ENCODE assay signal across 24 mouse cellular contexts in genomic region chr16:90303988-90304299, GRCm38 (mm10). TPM values are rescaled to one million over a fixed set of nuclear protein-coding genes. Genes with fewer than 3 reads are reported as not detected.
DNase-seq lines count a peak whose midpoint lies in the region; ATAC-seq and TF ChIP-seq lines count a peak whose summit lies in the region.
"Had no signal": no experiment of that assay in that cellular context is flagged by ENCODE, and none has a peak within 500 bp of the region (broad histone marks: within the 10 kb centered on the region; RNA-seq: fewer than 3 reads in every experiment).

No protein-coding gene starts in this region.

- H3K4me2 ChIP-seq in embryonic facial prominence, embryonic 14.5 days (ENCODE audit: low read depth, low read length): no peak overlapping the region
- H3K4me2 ChIP-seq in heart, embryonic 14.5 days (ENCODE audit: low read length): no peak overlapping the region
- no peak overlapping the region for H3K4me2 ChIP-seq in heart, embryonic 12.5 days
- H3K4me2 ChIP-seq in heart, postnatal 0 days (ENCODE audit: low read depth, low read length): no peak overlapping the region
- no peak overlapping the region for H3K4me2 ChIP-seq in limb, embryonic 15.5 days
- H3K4me2 ChIP-seq: embryonic facial prominence, embryonic 15.5 days; hindbrain, embryonic 12.5 days; hindbrain, embryonic 15.5 days had no signal

- TF ChIP-seq EP300 in heart, postnatal 0 days (IDR thresholded peaks at IDR 0.05; ENCODE audit: low read depth): peak; percentile 76

- 0 out of 2 replicates have a peak, but pooled peaks cover 5% of the 10 kb centered on the region for H3K27me3 ChIP-seq in embryonic facial prominence, embryonic 14.5 days (replicated peaks; ENCODE audit: control insufficient read depth, insufficient read depth, low read length)
- peaks cover 1% of the 10 kb centered on the region; the same call in 1 of the 2 replicates for H3K27me3 ChIP-seq in embryonic facial prominence, embryonic 10.5 days (replicated peaks; ENCODE audit: low read depth, poor library complexity, severe bottlenecking)
- no peaks in the 10 kb centered on the region; the same call in 1 of the 2 replicates for H3K27me3 ChIP-seq in heart, embryonic 14.5 days (ENCODE audit: control insufficient read depth, insufficient read depth, low read length)
- H3K27me3 ChIP-seq in heart, embryonic 12.5 days (replicated peaks): peaks cover 8% of the 10 kb centered on the region
- no peaks in the 10 kb centered on the region for H3K27me3 ChIP-seq in heart, postnatal 0 days (ENCODE audit: control insufficient read depth, insufficient read depth, low read length)
- no peaks in the 10 kb centered on the region for H3K27me3 ChIP-seq in limb, embryonic 15.5 days
- H3K27me3 ChIP-seq: embryonic facial prominence, embryonic 15.5 days; hindbrain, embryonic 15.5 days had no signal

- ATAC-seq in embryonic facial prominence, embryonic 14.5 days (ENCODE audit: low read depth): no peak
- peak; percentile 38; the same call in 1 of the 2 replicates for ATAC-seq in heart, embryonic 14.5 days (ENCODE audit: insufficient number of reproducible peaks, insufficient read depth, low FRiP score, low read depth)
- no peak for ATAC-seq in heart, embryonic 12.5 days (ENCODE audit: insufficient number of reproducible peaks, low FRiP score)
- peak; percentile 91 for ATAC-seq in heart, postnatal 0 days (ENCODE audit: insufficient read depth, low read depth)
- ATAC-seq in limb, embryonic 15.5 days (ENCODE audit: insufficient number of reproducible peaks, low FRiP score, low TSS enrichment, low read depth): peak; percentile 76; the same call in 1 of the 2 replicates
- ATAC-seq: activated CD4-positive, CD25-positive, alpha-beta regulatory T cell, adult 4 months; forebrain, embryonic 14.5 days; forebrain, postnatal 0 days; intestine, postnatal 0 days had no signal

- TF ChIP-seq CTCF in heart, postnatal 0 days (IDR thresholded peaks at IDR 0.05; ENCODE audit: low read depth): no peak

- H3K4me3 ChIP-seq in embryonic facial prominence, embryonic 14.5 days (ENCODE audit: low read depth, low read length): no peak overlapping the region
- H3K4me3 ChIP-seq in embryonic facial prominence, embryonic 10.5 days: no peak overlapping the region
- no peak overlapping the region for H3K4me3 ChIP-seq in heart, embryonic 14.5 days (ENCODE audit: control insufficient read depth in 1 of 2, insufficient read depth in 1 of 2, low read depth in 1 of 2, low read length in 2 of 2)
- no peak overlapping the region for H3K4me3 ChIP-seq in heart, embryonic 12.5 days
- no peak overlapping the region for H3K4me3 ChIP-seq in heart, postnatal 0 days (ENCODE audit: low read depth, low read length)
- no peak overlapping the region for H3K4me3 ChIP-seq in limb, embryonic 15.5 days
- H3K4me3 ChIP-seq: embryonic facial prominence, embryonic 15.5 days; heart, embryonic 10.5 days; hindbrain, embryonic 12.5 days; hindbrain, embryonic 15.5 days had no signal

- H3K4me1 ChIP-seq in embryonic facial prominence, embryonic 14.5 days (ENCODE audit: control insufficient read depth, insufficient read depth, low read length): no peaks in the 10 kb centered on the region
- peaks cover 9% of the 10 kb centered on the region for H3K4me1 ChIP-seq in embryonic facial prominence, embryonic 10.5 days
- H3K4me1 ChIP-seq in heart, embryonic 14.5 days (ENCODE audit: control insufficient read depth in 2 of 2, insufficient read depth in 2 of 2, low read length in 2 of 2): peaks cover 7 to 13% of the 10 kb centered on the region in 2 experiments
- H3K4me1 ChIP-seq in heart, embryonic 12.5 days (replicated peaks): peaks cover 12% of the 10 kb centered on the region
- H3K4me1 ChIP-seq in heart, postnatal 0 days (ENCODE audit: control insufficient read depth, insufficient read depth): peaks cover 12% of the 10 kb centered on the region
- no peaks in the 10 kb centered on the region for H3K4me1 ChIP-seq in limb, embryonic 15.5 days
- H3K4me1 ChIP-seq: embryonic facial prominence, embryonic 15.5 days had no signal

- WGBS in embryonic facial prominence, embryonic 14.5 days: 82% methylated on average over 2 of the region's 2 CpGs
- 87% methylated on average over 2 of the region's 2 CpGs for WGBS in embryonic facial prominence, embryonic 10.5 days
- 23% methylated on average over 2 of the region's 2 CpGs for WGBS in heart, embryonic 14.5 days
- WGBS in heart, embryonic 12.5 days: 56% methylated on average over 2 of the region's 2 CpGs
- WGBS in heart, postnatal 0 days: 35% methylated on average over 2 of the region's 2 CpGs
- WGBS in limb, embryonic 15.5 days: 94% methylated on average over 2 of the region's 2 CpGs

- no peaks in the 10 kb centered on the region for H3K9me3 ChIP-seq in embryonic facial prominence, embryonic 14.5 days (ENCODE audit: control insufficient read depth, low read length)
- no peaks in the 10 kb centered on the region for H3K9me3 ChIP-seq in embryonic facial prominence, embryonic 10.5 days
- H3K9me3 ChIP-seq in heart, embryonic 14.5 days (ENCODE audit: control insufficient read depth, low read length): no peaks in the 10 kb centered on the region
- H3K9me3 ChIP-seq in heart, embryonic 12.5 days (replicated peaks): no peaks in the 10 kb centered on the region
- no peaks in the 10 kb centered on the region for H3K9me3 ChIP-seq in heart, postnatal 0 days (replicated peaks; ENCODE audit: control insufficient read depth, low read length)
- H3K9me3 ChIP-seq in limb, embryonic 15.5 days: no peaks in the 10 kb centered on the region
- H3K9me3 ChIP-seq: embryonic facial prominence, embryonic 15.5 days; heart, embryonic 10.5 days; hindbrain, embryonic 12.5 days; hindbrain, embryonic 15.5 days had no signal

- DNase-seq in embryonic facial prominence, embryonic 14.5 days (ENCODE audit: low spot score): peak; percentile 24
- no peak for DNase-seq in embryonic facial prominence, embryonic 10.5 days (ENCODE audit: low spot score)
- peak; percentile 79 for DNase-seq in heart, postnatal 0 days (ENCODE audit: low spot score)
- no peak for DNase-seq in heart, adult 9 months (ENCODE audit: low spot score in 2 of 2)
- no peak for DNase-seq in lung, adult 18-20 months
- DNase-seq: adrenal gland, adult 8-10 months; adrenal gland, postnatal 25 days; cerebellum, adult 11-12 months; cerebellum, adult 8-10 months; cerebellum, postnatal 10 days; cerebellum, postnatal 36 days; embryo, embryonic 11 days; forebrain, postnatal 0 days; gastrocnemius, postnatal 25 days had no signal

- H3K36me3 ChIP-seq in embryonic facial prominence, embryonic 14.5 days (ENCODE audit: control insufficient read depth, insufficient read depth, low read length): no peaks in the 10 kb centered on the region
- no peaks in the 10 kb centered on the region for H3K36me3 ChIP-seq in embryonic facial prominence, embryonic 10.5 days (replicated peaks)
- no peaks in the 10 kb centered on the region for H3K36me3 ChIP-seq in heart, embryonic 14.5 days (ENCODE audit: control insufficient read depth, insufficient read depth, low read length)
- H3K36me3 ChIP-seq in heart, embryonic 12.5 days: no peaks in the 10 kb centered on the region
- H3K36me3 ChIP-seq in heart, postnatal 0 days (replicated peaks; ENCODE audit: control insufficient read depth, insufficient read depth, low read length): no peaks in the 10 kb centered on the region
- H3K36me3 ChIP-seq in limb, embryonic 15.5 days: no peaks in the 10 kb centered on the region
- H3K36me3 ChIP-seq: embryonic facial prominence, embryonic 15.5 days; heart, embryonic 10.5 days; hindbrain, embryonic 12.5 days; hindbrain, embryonic 15.5 days had no signal

- no peak overlapping the region for H3K27ac ChIP-seq in embryonic facial prominence, embryonic 14.5 days (replicated peaks; ENCODE audit: low read depth, low read length)
- H3K27ac ChIP-seq in embryonic facial prominence, embryonic 10.5 days (replicated peaks): no peak overlapping the region
- H3K27ac ChIP-seq in heart, embryonic 14.5 days (replicated peaks in 1 of 2; ENCODE audit: control insufficient read depth in 1 of 2, insufficient read depth in 1 of 2, low read depth in 2 of 2, low read length in 2 of 2): peak overlapping the region in 1 of 2 experiments; percentile 53; a peak in 2 of 4 replicates
- H3K27ac ChIP-seq in heart, embryonic 12.5 days (ENCODE audit: poor library complexity, severe bottlenecking): no peak overlapping the region
- H3K27ac ChIP-seq in heart, postnatal 0 days (ENCODE audit: low read depth): peak overlapping the region; percentile 84
- no peak overlapping the region for H3K27ac ChIP-seq in limb, embryonic 15.5 days
- H3K27ac ChIP-seq: embryonic facial prominence, embryonic 15.5 days; heart, embryonic 10.5 days; hindbrain, embryonic 12.5 days; hindbrain, embryonic 15.5 days had no signal

- no peak overlapping the region for H3K9ac ChIP-seq in embryonic facial prominence, embryonic 14.5 days (ENCODE audit: low read depth, low read length)
- H3K9ac ChIP-seq in heart, embryonic 14.5 days (ENCODE audit: low read length): no peak overlapping the region
- no peak overlapping the region for H3K9ac ChIP-seq in heart, embryonic 12.5 days
- no peak overlapping the region for H3K9ac ChIP-seq in heart, postnatal 0 days (replicated peaks; ENCODE audit: low read depth, low read length)
- no peak overlapping the region for H3K9ac ChIP-seq in limb, embryonic 15.5 days
- H3K9ac ChIP-seq: embryonic facial prominence, embryonic 15.5 days; forebrain, postnatal 0 days; hindbrain, embryonic 12.5 days; hindbrain, embryonic 15.5 days had no signal

RNA-seq across cellular contexts. Expression of gene Scaf4, which starts 19.6 kb away (rescaled TPM):
- 23.6 and 25.4 TPM in 2 replicates for polyA plus RNA-seq in embryonic facial prominence, embryonic 14.5 days (2014; fragmentation: Nextera tagmentation; extraction: Ambion mirVana)
- 34.6 and 36.1 TPM in 2 replicates for polyA plus RNA-seq in embryonic facial prominence, embryonic 10.5 days (2016; fragmentation: Nextera tagmentation; extraction: Ambion mirVana)
- polyA plus RNA-seq in heart, embryonic 14.5 days (2014; fragmentation: Nextera tagmentation; extraction: Ambion mirVana): 17.5 and 20.9 TPM in 2 replicates
- 27.3 and 29.7 TPM in 2 replicates for polyA plus RNA-seq in heart, embryonic 12.5 days (2016; fragmentation: Nextera tagmentation; extraction: Ambion mirVana)
- total RNA-seq in heart, postnatal 0 days (2014; rRNA removed; ENCODE audit: low replicate concordance): 3.9 and 15.7 TPM in 2 replicates
- 8.7 and 9.5 TPM in 2 replicates for polyA plus RNA-seq in heart, postnatal 0 days (2015; fragmentation: Nextera tagmentation; extraction: Ambion mirVana)
- 21.8 and 23.4 TPM in 2 replicates for polyA plus RNA-seq in limb, embryonic 15.5 days (2015; fragmentation: Nextera tagmentation; extraction: Ambion mirVana)

Comparison
In these comparisons a context has a peak if more than half of its experiments do, and no peak if none do; other contexts are left out.
1. ATAC-seq: peak in heart, embryonic 14.5 days (single experiment), heart, postnatal 0 days (single experiment) and limb, embryonic 15.5 days (single experiment); none in embryonic facial prominence, embryonic 14.5 days (single experiment) and heart, embryonic 12.5 days (single experiment).
2. DNase-seq: peak in embryonic facial prominence, embryonic 14.5 days (single experiment) and heart, postnatal 0 days (single experiment); none in embryonic facial prominence, embryonic 10.5 days (single experiment), heart, adult 9 months (0 of 2) and lung, adult 18-20 months (0 of 2).